Mouse (Mus musculus) thymus, postnatal 0 days (tissue): ENCODE results near the gene Galntl6. TPM values are rescaled to one million over a fixed set of nuclear protein-coding genes. Genes with fewer than 3 reads are reported as not detected.
A peak's percentile ranks its signal among the peaks of the same experiment; 100 is the strongest.
"Not testable (repeated sequence)": the region's sequence is repeated elsewhere in the genome, so short reads cannot be mapped to it uniquely, and the experiment has no call there.

ENCODE experiments used
- DNase-seq: peaks from one replicate; pipeline ENCODE4 v3.0.0-alpha.2; 2015; ENCODE audit warnings: low spot score
- polyA plus RNA-seq: library from polyadenylated mRNA; unstranded; fragments of >200 nt; fragmentation: Nextera tagmentation; extraction: Ambion mirVana; gene quantifications from 2 replicates; pipeline ENCODE4 v1.2.1, GENCODE M21; 2015

The Galntl6 gene
- polyA plus RNA-seq, 1 experiment from 2014 or later: not detected

DNA sequence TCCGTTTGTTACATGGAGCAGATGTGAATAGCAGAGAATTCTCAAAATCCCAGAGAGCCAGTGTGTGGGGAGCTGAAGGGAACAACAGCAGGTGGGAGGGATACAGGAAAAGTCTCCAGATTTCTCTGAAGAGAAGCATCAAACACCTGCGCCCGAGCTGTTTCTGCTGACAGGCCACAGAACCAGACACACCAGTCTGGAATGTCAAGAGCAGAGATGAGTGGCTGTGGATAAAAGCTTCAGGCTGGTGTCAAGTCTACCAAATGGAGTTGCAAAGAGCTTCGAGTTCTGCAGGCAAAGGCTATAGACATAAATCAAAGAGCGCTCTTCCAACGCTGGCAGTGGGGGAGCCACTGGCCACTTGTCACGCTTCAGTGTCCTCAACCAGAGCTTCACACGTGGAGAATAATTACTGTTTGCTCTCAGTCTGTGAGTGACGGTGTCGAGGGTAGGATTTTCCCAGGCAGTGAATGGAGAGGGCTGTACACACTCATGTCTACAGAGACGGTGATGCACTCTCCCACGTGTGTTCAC lies 1139.6 kb downstream of the Galntl6 start:
- DNase-seq: no peak

GRCm38 (mm10) chr8:57767541-57767940 lies 1144.9 kb downstream of the Galntl6 start:
- no peak for DNase-seq

- DNase-seq: no peak
Measured at GRCm38 (mm10) chr8:57766471-57767065, 1145.9 kb downstream of the Galntl6 start.

- no peak for DNase-seq
Measured at GRCm38 (mm10) chr8:57765726-57766351, 1146.6 kb downstream of the Galntl6 start.

- no peak for DNase-seq
Measured at GRCm38 (mm10) chr8:57765192-57765591, 1147.2 kb downstream of the Galntl6 start.

DNA sequence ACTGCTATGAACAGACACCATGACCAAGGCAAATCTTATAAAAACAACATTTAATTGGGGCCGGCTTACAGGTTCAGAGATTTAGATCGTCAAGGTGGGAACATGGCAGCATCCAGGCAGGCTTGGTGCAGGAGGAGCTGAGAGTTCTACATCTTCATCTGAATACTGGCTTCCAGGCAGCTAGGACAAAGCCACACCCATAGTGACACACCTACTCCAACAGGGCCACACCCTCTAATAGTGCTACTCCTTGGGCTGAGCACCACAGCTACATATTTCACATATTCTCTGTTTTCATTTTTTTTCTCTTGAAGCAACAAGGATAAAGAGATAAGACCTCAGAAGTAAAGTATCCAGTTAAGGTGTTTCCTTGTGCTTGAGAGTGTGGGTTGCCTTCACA lies 1149.8 kb downstream of the Galntl6 start:
- not testable (repeated sequence) for DNase-seq

DNA sequence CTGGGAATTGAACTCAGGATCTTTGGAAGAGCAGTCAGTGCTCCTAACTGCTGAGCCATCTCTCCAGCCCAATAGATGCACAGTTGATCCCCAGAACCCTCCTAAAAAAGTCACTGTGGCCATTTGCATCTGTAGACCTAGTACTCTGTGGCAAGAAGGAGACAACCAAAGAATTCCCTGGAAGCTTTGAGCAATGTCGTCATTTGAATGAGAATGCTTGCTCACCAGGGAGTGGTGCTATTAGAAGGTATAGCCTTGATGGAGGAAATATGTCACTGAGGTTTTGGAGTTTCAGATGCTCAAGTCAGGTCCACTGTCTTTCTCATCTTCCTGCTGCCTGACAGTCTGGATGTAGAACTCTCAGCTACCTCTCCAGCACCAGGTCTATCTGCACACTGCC lies 1151.5 kb downstream of the Galntl6 start:
- DNase-seq: no peak

- DNase-seq: peak; percentile 5
Measured at GRCm38 (mm10) chr8:57758857-57759256, 1153.6 kb downstream of the Galntl6 start.

GRCm38 (mm10) chr8:57757476-57757875 lies 1155.0 kb downstream of the Galntl6 start:
- DNase-seq: no peak

GRCm38 (mm10) chr8:57754066-57754465 lies 1158.4 kb downstream of the Galntl6 start:
- DNase-seq: no peak

DNA sequence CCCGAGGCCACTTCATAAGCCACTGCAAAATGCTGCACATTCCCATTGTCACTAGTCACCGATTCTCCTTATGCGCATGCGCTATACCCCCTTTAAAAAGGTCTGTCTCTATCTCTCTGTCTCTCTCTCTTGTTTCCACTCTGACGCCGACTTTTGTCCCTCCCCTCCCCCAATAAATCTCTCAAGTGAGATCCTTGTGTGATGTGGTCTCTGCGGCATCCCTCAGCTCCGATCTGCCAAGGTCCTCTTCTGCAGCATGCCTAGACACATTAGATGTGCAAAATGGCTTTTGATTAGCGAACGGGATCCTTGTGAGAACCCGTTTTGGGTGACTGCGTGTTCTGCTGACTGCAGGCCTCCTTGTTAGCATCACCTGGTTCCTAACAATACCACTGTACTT lies 1168.8 kb downstream of the Galntl6 start:
- DNase-seq: peak; percentile 2

GRCm38 (mm10) chr8:57741983-57742382 lies 1170.5 kb downstream of the Galntl6 start:
- DNase-seq: no peak

DNA sequence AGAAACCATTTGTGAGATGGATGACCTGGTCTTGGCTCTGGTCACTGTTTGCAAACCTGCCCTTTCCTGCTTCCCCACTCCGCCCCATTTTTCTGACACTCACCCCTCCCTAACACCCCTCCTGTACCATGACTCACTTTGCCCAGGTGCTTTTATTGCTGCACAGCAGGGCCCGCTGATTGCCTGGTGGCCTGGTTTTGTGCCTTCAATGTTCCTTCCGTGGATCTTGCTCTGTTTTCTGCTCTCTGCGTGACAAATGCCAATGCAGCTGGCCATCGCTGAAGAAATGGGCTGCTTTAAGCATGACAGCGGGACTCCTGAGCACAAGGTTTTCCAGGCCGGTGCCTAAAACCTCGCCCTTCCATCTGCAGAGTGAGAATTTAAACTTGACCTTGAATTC lies 1171.1 kb downstream of the Galntl6 start:
- DNase-seq: no peak

GRCm38 (mm10) chr8:57737281-57737680 lies 1175.2 kb downstream of the Galntl6 start:
- DNase-seq: no peak

- DNase-seq: no peak
Measured at GRCm38 (mm10) chr8:57732795-57733194, 1179.6 kb downstream of the Galntl6 start.

GRCm38 (mm10) chr8:57731666-57732065 lies 1180.8 kb downstream of the Galntl6 start:
- DNase-seq: no peak

DNA sequence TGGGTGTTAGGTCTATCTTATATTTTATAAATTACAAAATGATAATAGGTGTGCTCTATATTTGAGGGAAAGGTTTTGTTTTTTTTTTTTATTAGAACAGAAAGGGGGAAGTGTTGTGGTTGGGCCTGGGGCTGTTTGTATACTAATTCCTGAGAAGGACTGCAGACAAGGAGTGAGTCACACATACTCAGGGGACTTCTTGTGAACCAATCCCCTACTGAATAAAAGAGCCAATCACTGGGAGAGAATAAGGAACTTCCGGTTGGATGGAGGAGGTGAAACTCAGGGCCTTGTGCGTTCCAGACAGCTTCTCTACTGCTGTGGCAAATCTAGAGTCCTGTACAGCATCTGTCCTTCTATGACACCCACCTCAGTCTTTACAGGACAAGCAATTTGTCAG lies 1184.2 kb downstream of the Galntl6 start:
- DNase-seq: no peak

GRCm38 (mm10) chr8:57724843-57725627 lies 1187.4 kb downstream of the Galntl6 start:
- no peak for DNase-seq
